Mouse (Mus musculus) liver, postnatal 0 days (tissue): ENCODE measurements around the gene Rhod. TPM values are rescaled to one million over a fixed set of nuclear protein-coding genes. Genes with fewer than 3 reads are reported as not detected.

Experiments
- ATAC-seq: fragments of 200-750 bp; cut with Nextera tagmentation; 2 replicates; pipeline ENCODE4 v1.8.0; 2017; ENCODE audit warnings: mild to moderate bottlenecking, moderate library complexity
- DNase-seq: peaks from one replicate; pipeline ENCODE4 v3.0.0-alpha.2; 2016
- H3K27ac ChIP-seq: fragments of 300-500 bp; sonication (generic); 2 replicates; pipeline ENCODE4 v1.5.1; 2014; ENCODE audit warnings: antibody characterized with exemption, moderate library complexity, mild to moderate bottlenecking, low read depth
- H3K27me3 ChIP-seq: fragments of 300-500 bp; sonication (generic); 2 replicates; pipeline ENCODE4 v1.6.1; 2014; ENCODE audit warnings: low read length, control low read depth, mixed read lengths; ENCODE audit not compliant: insufficient read depth
- H3K36me3 ChIP-seq: fragments of 300-500 bp; sonication (generic); replicated peaks from 2 replicates; pipeline ENCODE4 v1.6.1; 2014; ENCODE audit warnings: mild to moderate bottlenecking, control low read depth, low read length, moderate library complexity, mixed read lengths; ENCODE audit not compliant: insufficient read depth
- H3K4me1 ChIP-seq: fragments of 300-500 bp; sonication (generic); 2 replicates; pipeline ENCODE4 v1.6.1; 2014; ENCODE audit warnings: antibody characterized with exemption, mild to moderate bottlenecking, control low read depth; ENCODE audit not compliant: insufficient read depth
- H3K4me2 ChIP-seq: fragments of 300-500 bp; sonication (generic); 2 replicates; pipeline ENCODE4 v1.6.1; 2014; ENCODE audit warnings: low read depth, mild to moderate bottlenecking, low read length, moderate library complexity, mixed read lengths
- H3K4me3 ChIP-seq: fragments of 300-500 bp; sonication (generic); 2 replicates; pipeline ENCODE4 v1.5.1; 2014; ENCODE audit warnings: low read depth, low read length
- H3K9ac ChIP-seq: fragments of 300-500 bp; sonication (generic); replicated peaks from 2 replicates; pipeline ENCODE4 v1.6.1; 2014; ENCODE audit warnings: mild to moderate bottlenecking, moderate library complexity
- H3K9me3 ChIP-seq: fragments of 300-500 bp; sonication (generic); 2 replicates; pipeline ENCODE4 v1.6.1; 2016; ENCODE audit warnings: mild to moderate bottlenecking, control low read depth, low read length, mixed read lengths
- CTCF ChIP-seq: sonication (generic); IDR thresholded peaks from 2 replicates; pipeline ENCODE4 v1.5.1; 2016; ENCODE audit warnings: antibody characterized with exemption, low read depth
- EP300 ChIP-seq: IDR thresholded peaks from 2 replicates; pipeline ENCODE4 v1.6.1; 2016; ENCODE audit warnings: antibody characterized with exemption, low read depth, mild to moderate bottlenecking
- WGBS: fragments of 180-500 bp; shearing (Covaris S2); extraction: QIAGEN DNeasy Blood & Tissue Kit; methylation state at CpG from one replicate; pipeline ENCODE4 v1.1.7; 2014; ENCODE audit not compliant: insufficient replicate concordance; 5-methylcytosine and 5-hydroxymethylcytosine counted together
- polyA plus RNA-seq: library from polyadenylated mRNA; unstranded; fragments of >200 nt; fragmentation: Nextera tagmentation; extraction: Ambion mirVana; gene quantifications from 2 replicates; pipeline ENCODE4 v1.2.1, GENCODE M21; 2015

Rhod gene
- 14.8 and 19.0 TPM in 2 replicates for polyA plus RNA-seq

- Histone ChIP-seq H3K9me3 (no peaks in the 10 kb centered on the region), H3K27me3 (peaks cover 16% of the 10 kb centered on the region), H3K9ac (peak within 1 kb of the TSS; percentile 71), H3K36me3 (no peaks in the 10 kb centered on the region), H3K4me1 (peaks cover 18% of the 10 kb centered on the region), H3K4me3 (peak within 1 kb of the TSS; percentile 63), H3K27ac (peak within 1 kb of the TSS; percentile 80), H3K4me2 (peak within 1 kb of the TSS; percentile 81)
- TF ChIP-seq EP300 (no peak), CTCF (0 out of 2 replicates have a peak, but pooled peaks have one; percentile 2)
- peak; percentile 60 for ATAC-seq
- DNase-seq, result peak; percentile 78
- WGBS, result 2% methylated on average over 48 of the region's 51 CpGs
Observed at GRCm38 (mm10) chr19:4439161-4439801, at the start of gene Rhod. Rhod (minus strand) TSS chr19:4439432.

- Histone ChIP-seq H3K9me3 (no peaks in the 10 kb centered on the region), H3K27ac (no peak overlapping the region), H3K27me3 (no peaks in the 10 kb centered on the region), H3K4me3 (no peak overlapping the region), H3K9ac (no peak overlapping the region), H3K4me1 (0 out of 2 replicates have a peak, but pooled peaks cover 2% of the 10 kb centered on the region), H3K4me2 (no peak overlapping the region), H3K36me3 (no peaks in the 10 kb centered on the region)
- WGBS, result 73% methylated on average over 2 of the region's 2 CpGs
- no peak for DNase-seq
- no peak for ATAC-seq
- TF ChIP-seq EP300 (no peak), CTCF (no peak)
Observed at GRCm38 (mm10) chr19:4487877-4488276, 48.6 kb upstream of the Rhod start.

GRCm38 (mm10) chr19:4485006-4485405 lies 45.8 kb upstream of the Rhod start:
- Histone ChIP-seq H3K4me1 (no peaks in the 10 kb centered on the region), H3K9me3 (no peaks in the 10 kb centered on the region), H3K9ac (no peak overlapping the region), H3K27me3 (no peaks in the 10 kb centered on the region), H3K4me3 (no peak overlapping the region), H3K27ac (no peak overlapping the region), H3K4me2 (no peak overlapping the region), H3K36me3 (no peaks in the 10 kb centered on the region)
- no peak for ATAC-seq
- DNase-seq, result no peak
- TF ChIP-seq EP300 (no peak), CTCF (no peak)
- WGBS, result 54% methylated on average over 5 of the region's 5 CpGs

- 78% methylated on average over 3 of the region's 3 CpGs for WGBS
- H3K9ac ChIP-seq, result no peak overlapping the region
- H3K36me3 ChIP-seq, result no peaks in the 10 kb centered on the region
- DNase-seq, result no peak
- H3K27me3 ChIP-seq, result peaks cover 6% of the 10 kb centered on the region; the same call in 1 of the 2 replicates
- no peaks in the 10 kb centered on the region for H3K9me3 ChIP-seq
- peaks cover 5% of the 10 kb centered on the region for H3K4me1 ChIP-seq
- TF ChIP-seq CTCF (no peak), EP300 (no peak)
- ATAC-seq, result no peak
- H3K27ac ChIP-seq, result no peak overlapping the region
- H3K4me3 ChIP-seq, result no peak overlapping the region
- no peak overlapping the region for H3K4me2 ChIP-seq
Observed at GRCm38 (mm10) chr19:4482111-4482859, 43.1 kb upstream of the Rhod start.

GRCm38 (mm10) chr19:4481326-4481725 lies 42.1 kb upstream of the Rhod start:
- 27% methylated on average over 4 of the region's 4 CpGs for WGBS
- no peak overlapping the region for H3K9ac ChIP-seq
- TF ChIP-seq CTCF, result no peak
- no peak for TF ChIP-seq EP300
- ATAC-seq (no peak), DNase-seq (no peak)
- H3K4me3 ChIP-seq, result no peak overlapping the region
- H3K4me2 ChIP-seq, result no peak overlapping the region
- H3K27me3 ChIP-seq, result peaks cover 15% of the 10 kb centered on the region
- H3K36me3 ChIP-seq, result no peaks in the 10 kb centered on the region
- no peaks in the 10 kb centered on the region for H3K9me3 ChIP-seq
- peaks cover 11% of the 10 kb centered on the region for H3K4me1 ChIP-seq
- no peak overlapping the region for H3K27ac ChIP-seq

- WGBS, result 87% methylated on average over 2 of the region's 2 CpGs
Observed at GRCm38 (mm10) chr19:4480041-4480440, 40.8 kb upstream of the Rhod start.

More at GRCm38 (mm10) chr19:4480041-4480440, 40.8 kb upstream of the Rhod start:
- Histone ChIP-seq H3K9ac (no peak overlapping the region), H3K4me3 (no peak overlapping the region), H3K4me2 (no peak overlapping the region), H3K27ac (no peak overlapping the region), H3K4me1 (peaks cover 11% of the 10 kb centered on the region), H3K36me3 (no peaks in the 10 kb centered on the region), H3K9me3 (no peaks in the 10 kb centered on the region), H3K27me3 (peaks cover 28% of the 10 kb centered on the region)
- TF ChIP-seq CTCF, result no peak
- no peak for TF ChIP-seq EP300
- ATAC-seq (no peak), DNase-seq (no peak)
